Mouse (Mus musculus) liver, adult (tissue): ENCODE data around the gene Myl7.
A peak's percentile ranks its signal among the peaks of the same experiment; 100 is the strongest.

Source experiments
- GATA4 ChIP-seq: IDR thresholded peaks from 2 replicates; pipeline ENCODE4 v1.6.1; 2014; ENCODE audit warnings: mild to moderate bottlenecking, low read length; ENCODE audit not compliant: insufficient replicate concordance

Gene Myl7

DNA sequence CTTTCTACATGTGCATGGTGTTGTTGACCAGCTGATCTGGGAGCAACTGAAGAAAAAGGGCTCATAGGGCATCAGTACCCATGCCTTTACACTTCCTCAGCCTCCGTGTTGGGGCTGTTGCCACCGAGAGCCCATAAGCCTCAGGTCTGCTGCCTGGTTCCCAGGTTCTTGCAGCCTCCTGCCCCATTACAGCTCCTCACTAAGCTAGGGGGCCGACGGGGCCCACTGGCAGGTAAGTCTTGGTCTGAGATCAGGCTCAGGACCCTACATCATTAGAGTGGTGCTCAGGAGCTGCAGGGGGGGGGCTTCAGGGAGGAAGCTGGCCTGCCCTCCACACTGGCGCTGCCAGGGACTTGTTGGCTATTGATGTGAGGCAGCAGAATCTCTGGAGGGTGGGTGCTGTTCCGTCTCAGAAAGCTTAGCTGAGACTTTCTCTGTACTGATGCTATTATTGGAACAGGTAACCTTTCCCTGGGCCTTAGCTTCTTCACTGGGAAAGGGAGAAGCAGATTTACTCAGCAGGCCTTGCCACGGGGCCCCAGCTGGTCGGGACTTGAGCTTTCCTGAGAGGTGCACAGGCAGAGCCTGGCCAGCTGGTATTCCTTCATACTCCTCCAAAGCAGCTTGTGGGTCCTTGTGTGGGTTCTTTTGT is 42.0 kb downstream of the Myl7 start:
- TF ChIP-seq GATA4, result no peak

DNA sequence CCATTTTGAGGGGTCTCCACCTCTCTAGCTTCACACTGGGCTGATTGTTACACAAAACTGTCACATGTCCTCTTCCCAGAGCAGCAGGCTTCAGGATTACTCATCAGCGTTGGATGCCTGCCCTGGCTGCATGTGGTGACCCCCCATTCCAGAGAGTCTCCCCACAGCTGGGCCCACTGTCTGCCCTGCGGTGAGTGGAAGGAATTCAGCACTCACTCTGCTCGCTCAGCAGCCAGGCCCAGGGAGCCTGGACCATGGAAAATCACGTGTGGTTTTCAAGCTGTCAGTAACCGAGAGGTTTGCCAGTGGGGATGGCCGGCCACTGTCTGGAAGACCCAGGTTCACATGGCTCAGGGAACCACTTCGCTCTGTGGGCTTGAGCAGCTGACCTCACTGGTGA is 42.7 kb downstream of the Myl7 start:
- no peak for TF ChIP-seq GATA4

DNA sequence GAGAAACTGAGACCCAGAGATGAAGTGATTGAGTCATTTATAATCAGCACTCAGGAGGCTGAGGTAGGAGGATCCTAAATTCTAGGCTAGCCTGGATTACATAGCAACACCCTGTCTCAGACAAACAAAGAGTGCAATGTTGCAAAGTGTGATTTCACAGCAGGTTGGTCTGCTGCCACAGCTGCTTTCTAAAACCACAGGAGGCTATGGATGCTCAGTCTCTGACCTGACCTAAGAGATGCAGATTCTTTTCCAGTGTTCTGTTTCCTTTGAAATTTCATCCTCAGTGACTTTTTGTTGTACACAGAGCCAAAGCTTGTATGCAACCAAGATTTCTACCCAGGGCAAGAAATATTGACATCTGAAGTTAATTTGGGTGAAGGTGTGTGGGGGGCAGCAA is 43.1 kb downstream of the Myl7 start:
- TF ChIP-seq GATA4, result no peak

DNA sequence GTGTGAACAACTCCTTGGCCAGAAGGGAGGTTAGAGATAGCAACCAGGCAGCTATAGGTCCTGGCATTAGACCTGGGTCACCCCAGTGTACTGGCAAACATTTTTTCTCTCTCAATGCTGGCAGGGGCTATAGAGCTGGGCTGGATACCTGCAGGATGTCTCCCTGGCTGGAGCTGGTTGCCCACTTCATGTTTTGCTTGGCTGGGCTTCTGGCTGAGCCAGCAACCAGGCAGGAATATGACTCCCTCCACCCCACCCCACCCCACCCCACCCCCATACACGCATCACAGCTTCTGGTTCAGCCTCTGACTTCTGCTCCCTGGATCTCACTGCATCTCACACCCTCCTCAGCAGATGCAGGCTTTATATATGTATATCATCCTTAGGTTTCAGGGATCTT is 46.3 kb downstream of the Myl7 start:
- no peak for TF ChIP-seq GATA4

DNA sequence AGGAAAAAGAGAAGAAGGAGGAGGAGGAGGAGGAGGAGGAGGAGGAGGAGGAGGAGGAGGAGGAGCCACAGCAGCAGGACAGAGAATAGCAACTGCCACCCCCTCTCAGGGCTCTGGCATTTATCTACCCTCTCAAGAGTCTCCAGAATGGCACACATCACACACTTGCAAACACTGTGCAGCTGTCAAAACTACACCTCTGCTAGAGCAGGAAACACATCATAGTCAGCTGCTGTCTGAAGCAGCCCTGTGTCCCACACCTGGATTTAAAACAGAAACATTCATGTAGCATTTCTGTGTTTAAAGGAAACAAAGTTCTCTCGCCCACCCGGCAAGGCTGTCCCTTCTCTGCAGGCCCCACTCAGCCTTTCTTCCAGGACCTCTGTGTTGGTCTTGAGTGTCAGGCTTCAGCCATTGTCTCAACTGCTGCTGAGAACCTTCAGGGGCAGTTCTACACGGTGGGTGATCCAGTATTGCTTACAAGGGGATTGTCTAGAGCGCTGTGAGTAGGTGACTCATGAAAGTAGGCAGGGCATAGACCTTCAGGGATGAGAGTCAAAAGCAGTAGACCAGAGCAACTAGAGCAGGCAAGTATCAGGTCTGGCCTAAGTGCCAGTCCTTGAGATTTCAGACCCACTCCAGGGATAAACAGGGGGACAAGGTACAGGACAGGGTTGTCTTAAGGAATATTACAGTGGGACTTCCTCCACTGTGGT is 47.4 kb downstream of the Myl7 start:
- no peak for TF ChIP-seq GATA4

DNA sequence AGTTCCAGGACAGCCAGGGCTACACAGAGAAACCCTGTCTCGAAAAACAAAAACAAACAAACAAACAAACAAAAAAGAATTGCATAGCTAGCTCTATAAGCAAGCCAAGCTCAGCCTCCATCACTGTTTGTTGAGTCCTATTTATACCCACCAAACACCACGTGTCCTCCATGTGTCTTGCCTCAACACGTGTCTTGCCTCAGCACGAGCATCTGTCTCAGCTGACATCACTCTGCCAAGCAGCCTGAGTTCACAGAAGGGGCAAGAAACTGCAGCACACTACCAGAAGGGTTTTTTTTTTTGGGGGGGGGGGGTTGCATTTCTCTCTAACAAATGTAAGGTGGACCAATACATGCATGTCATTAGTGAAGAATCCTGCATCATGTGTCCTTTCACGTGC is 48.1 kb downstream of the Myl7 start:
- TF ChIP-seq GATA4, result no peak

DNA sequence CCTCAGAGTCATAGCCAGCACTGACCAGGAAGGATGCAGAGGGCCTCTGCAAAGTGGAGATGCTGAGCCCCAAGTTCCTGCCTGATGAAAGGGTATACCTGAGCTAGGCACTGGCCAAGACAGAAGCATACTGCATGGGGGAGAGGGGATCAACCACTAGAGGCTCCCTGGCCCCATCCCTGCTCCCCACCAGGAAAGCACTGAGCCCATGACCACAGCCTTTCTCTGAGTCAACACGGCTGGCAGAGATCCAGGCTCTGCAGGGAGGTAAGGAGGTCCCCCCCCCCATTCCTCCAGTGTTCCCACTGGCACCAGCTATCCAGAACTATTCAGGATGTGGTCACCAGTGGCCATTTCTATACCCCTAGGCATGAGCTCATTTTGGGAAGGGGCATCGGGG is 49.3 kb downstream of the Myl7 start:
- TF ChIP-seq GATA4, result no peak

DNA sequence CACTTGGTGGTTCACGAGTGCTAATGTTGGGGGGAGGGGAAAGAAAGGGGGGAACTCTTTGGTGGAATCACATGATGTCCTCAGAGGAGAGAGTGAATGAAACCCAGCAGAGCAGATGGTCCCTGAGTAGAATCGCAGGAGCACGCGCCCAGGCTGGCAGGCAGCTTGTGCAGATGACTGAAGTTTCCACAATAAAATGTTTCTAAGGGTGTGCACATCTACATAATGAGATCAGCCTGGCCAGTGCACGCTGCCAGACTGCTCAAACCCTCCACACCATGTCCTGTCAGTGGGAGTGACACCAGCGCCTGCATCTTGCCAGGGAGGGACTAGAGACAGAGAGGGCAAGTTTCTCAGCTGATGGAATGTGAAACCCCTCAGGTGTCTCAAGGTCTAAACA is 49.8 kb downstream of the Myl7 start:
- no peak for TF ChIP-seq GATA4

DNA sequence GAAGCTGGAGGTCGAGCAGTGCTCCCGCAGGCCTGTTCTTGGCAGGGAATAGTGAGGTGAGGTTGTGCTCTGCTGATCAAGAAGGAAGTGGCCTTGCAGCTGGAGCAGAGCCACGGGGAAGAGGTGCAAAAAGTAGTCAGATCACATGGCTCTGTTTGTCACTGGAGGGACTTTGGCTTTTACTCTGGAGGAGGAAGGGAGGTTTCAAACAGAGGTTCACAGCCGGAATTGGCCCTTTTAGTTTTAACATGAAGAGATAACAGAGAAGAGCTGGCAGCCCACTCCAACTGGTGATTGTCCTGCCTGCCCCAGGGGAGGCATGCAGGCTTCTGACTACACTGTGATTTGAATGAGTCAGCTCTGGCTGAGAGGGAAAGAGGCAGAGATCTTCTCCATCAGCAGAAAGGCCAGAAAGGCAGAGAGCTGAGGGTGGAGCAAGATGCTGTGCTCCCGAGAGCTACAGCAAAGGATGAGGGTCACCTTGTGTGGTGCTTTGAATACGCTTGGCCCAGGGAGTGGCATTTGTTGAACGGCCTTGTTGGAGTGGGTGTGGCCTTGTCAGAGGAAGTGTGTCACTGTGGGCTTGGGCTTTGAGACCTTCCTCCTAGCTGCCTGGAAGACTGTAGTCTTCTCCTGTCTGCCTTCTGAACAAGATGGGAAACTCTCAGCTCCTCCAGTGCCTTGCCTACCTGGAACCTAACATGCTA is 51.8 kb downstream of the Myl7 start:
- 0 out of 2 replicates have a peak, but pooled peaks have one; percentile 8 for TF ChIP-seq GATA4
